Mouse (Mus musculus) embryonic facial prominence, embryonic 11.5 days (tissue): Measurements from ENCODE around the gene Chpf. TPM values are rescaled to one million over a fixed set of nuclear protein-coding genes. Genes with fewer than 3 reads are reported as not detected.

ENCODE experiments used
- ATAC-seq: fragments of 200-750 bp; cut with Nextera tagmentation; replicated peaks from 2 replicates; pipeline ENCODE4 v1.8.0; 2017; ENCODE audit warnings: low read depth; ENCODE audit not compliant: insufficient number of reproducible peaks, low FRiP score, low TSS enrichment
- DNase-seq: peaks from one replicate; pipeline ENCODE4 v3.0.0-alpha.2; 2015; ENCODE audit warnings: low spot score
- H3K27ac ChIP-seq: fragments of 300-500 bp; sonication (generic); replicated peaks from 2 replicates; pipeline ENCODE4 v1.5.1; 2014; ENCODE audit warnings: mild to moderate bottlenecking, low read depth, low read length, control low read depth
- H3K27me3 ChIP-seq: fragments of 300-500 bp; sonication (generic); 2 replicates; pipeline ENCODE4 v1.6.1; 2014; ENCODE audit warnings: mild to moderate bottlenecking, low read length, moderate library complexity, mixed read lengths; ENCODE audit not compliant: control insufficient read depth, insufficient read depth
- H3K36me3 ChIP-seq: fragments of 300-500 bp; sonication (generic); replicated peaks from 2 replicates; pipeline ENCODE4 v1.6.1; 2014; ENCODE audit warnings: low read depth, mild to moderate bottlenecking, low read length, moderate library complexity, mixed read lengths; ENCODE audit not compliant: control insufficient read depth, insufficient read depth
- H3K4me1 ChIP-seq: fragments of 300-500 bp; sonication (generic); 2 replicates; pipeline ENCODE4 v1.6.1; 2014; ENCODE audit warnings: low read length, mixed read lengths; ENCODE audit not compliant: control insufficient read depth, insufficient read depth
- H3K4me2 ChIP-seq: fragments of 300-500 bp; sonication (generic); 2 replicates; pipeline ENCODE4 v1.6.1; 2014; ENCODE audit warnings: low read depth, mild to moderate bottlenecking, control low read depth, low read length, moderate library complexity
- H3K4me3 ChIP-seq: fragments of 300-500 bp; sonication (generic); 2 replicates; pipeline ENCODE4 v1.5.1; 2014; ENCODE audit warnings: low read depth, low read length, control low read depth
- H3K9ac ChIP-seq: fragments of 300-500 bp; sonication (generic); replicated peaks from 2 replicates; pipeline ENCODE4 v1.6.1; 2014; ENCODE audit warnings: mild to moderate bottlenecking, control low read depth, low read length
- H3K9me3 ChIP-seq: fragments of 300-500 bp; sonication (generic); replicated peaks from 2 replicates; pipeline ENCODE4 v1.6.1; 2016; ENCODE audit warnings: mild to moderate bottlenecking, low read length, inconsistent platforms, mixed read lengths; ENCODE audit not compliant: control insufficient read depth
- WGBS: fragments of 180-500 bp; shearing (Covaris S2); extraction: QIAGEN DNeasy Blood & Tissue Kit; methylation state at CpG from one replicate; pipeline ENCODE4 v1.1.7; 2014; 5-methylcytosine and 5-hydroxymethylcytosine counted together
- polyA plus RNA-seq: library from polyadenylated mRNA; unstranded; fragments of >200 nt; fragmentation: Nextera tagmentation; extraction: Ambion mirVana; gene quantifications from 2 replicates; pipeline ENCODE4 v1.2.1, GENCODE M21; 2014

Chpf gene
- polyA plus RNA-seq, 1 experiment from 2014 or later: 14.6 TPM

DNA sequence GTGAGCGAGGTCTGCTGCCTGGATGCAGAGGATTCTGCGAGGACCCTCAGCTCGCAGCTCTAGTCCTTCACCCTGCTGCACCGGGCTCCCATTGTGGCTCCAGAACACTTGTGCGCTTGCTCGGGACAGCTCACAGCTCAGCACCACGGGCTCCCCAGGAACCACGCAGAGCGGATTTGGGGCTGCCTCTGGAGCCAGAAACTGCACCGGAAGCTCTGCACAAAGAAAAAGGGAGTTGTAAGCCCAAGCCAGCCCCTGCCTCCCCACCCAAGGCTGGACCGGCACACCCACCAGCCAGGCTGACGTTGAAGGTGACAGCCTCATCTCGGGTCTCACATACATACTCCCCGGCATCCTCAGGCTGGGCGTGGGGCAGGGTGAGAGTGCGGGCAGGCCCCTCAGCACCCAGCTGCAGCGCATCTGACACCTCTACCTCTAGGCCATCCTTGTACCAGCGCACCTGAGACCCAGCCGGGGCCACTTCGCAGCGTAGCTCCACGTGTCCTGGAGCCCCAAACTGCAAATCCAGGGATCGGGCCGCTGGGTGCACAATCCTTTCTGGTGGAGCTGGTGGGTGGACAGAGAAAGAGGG is 13.6 kb upstream of the Chpf start:
- Histone ChIP-seq H3K27me3 (0 out of 2 replicates have a peak, but pooled peaks cover 2% of the 10 kb centered on the region), H3K4me3 (no peak overlapping the region), H3K27ac (no peak overlapping the region), H3K9ac (no peak overlapping the region), H3K36me3 (peaks cover under 1% of the 10 kb centered on the region; the same call in 1 of the 2 replicates), H3K9me3 (no peaks in the 10 kb centered on the region), H3K4me1 (no peaks in the 10 kb centered on the region; the same call in 1 of the 2 replicates), H3K4me2 (no peak overlapping the region)
- no peak for ATAC-seq
- WGBS: 39% methylated on average over 24 of the region's 24 CpGs
- no peak for DNase-seq

DNA sequence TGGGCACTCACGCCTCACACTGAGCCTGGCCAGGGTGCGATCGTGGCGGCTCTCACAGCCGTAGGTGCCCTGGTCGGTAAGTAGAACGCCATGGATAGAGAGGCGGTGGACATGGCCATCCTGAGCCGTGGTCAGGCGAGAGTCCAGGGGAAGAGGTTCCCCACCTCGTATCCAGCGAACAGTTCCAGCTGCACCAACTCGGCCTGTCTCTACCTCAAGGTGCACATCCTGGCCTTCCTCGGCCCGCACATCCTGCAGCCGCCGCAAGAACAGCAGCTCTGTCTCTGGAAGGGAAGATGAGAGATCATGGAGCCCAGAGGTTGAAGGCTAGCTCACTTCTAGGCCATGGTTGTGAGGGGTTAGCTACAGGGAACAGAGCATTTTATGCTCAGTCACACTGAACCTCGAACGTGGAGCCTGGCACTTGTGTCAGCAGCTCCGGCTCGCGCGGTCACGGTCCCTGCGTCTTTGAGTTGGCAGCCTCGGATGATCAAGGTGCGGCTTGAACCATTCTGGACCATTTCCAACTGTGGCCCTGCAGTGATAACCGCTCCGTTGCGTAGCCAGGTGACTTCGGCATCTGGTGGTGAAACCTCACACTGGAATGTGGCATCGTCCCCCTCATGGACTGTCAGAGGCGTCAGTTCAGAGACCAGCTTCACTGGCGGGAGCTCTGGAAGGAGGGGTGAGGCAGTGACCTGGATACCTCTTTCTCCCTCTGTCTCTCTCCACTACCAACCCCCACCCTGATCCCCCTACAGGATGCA is 11.9 kb upstream of the Chpf start:
- 83% methylated on average over 34 of the region's 34 CpGs for WGBS
- peaks cover 11% of the 10 kb centered on the region for H3K27me3 ChIP-seq

DNA sequence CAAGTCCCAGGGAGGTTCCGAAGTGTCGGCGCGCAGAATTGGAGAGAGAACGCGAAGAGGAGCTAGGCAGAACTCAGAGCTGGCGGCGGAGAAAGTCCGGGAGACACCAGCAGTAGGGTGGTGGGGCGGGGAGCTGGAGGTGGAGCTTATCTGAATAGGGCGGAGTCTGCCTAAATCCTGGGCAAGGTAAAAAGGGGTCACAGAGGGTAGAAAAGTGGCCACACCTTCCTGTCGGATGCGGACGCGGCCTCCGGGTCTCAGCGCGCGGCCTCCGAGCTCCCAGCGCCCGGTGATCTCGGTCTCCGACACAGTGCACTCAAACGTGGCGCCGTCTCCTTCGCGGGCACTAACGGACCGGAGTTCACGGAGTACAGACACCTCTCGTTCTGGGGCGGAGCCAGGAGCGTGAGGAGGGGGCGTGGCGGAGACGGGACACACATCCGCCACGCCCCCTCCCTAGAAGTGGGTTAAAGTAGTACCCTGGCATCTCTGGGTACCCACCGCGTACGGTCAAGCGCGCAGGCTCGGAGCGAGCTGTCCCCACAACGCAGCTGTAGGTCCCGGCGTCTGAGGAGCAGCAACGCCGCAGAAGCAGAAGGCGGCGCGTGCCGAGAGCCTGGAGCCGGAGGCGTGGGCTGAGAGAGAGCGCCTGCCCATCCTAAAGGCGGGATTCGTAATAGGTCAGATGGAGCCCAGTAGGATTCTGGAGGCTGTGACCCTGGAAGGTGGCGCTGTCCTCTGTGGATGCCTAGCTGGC is 8.5 kb upstream of the Chpf start:
- peak; percentile 83 for DNase-seq
- Histone ChIP-seq H3K36me3 (no peaks in the 10 kb centered on the region; the same call in 1 of the 2 replicates), H3K4me2 (peak overlapping the region; percentile 81), H3K9ac (peak overlapping the region; percentile 29), H3K9me3 (no peaks in the 10 kb centered on the region), H3K4me1 (peaks cover 5% of the 10 kb centered on the region; the same call in 1 of the 2 replicates), H3K4me3 (peak overlapping the region; percentile 48), H3K27me3 (peaks cover 25% of the 10 kb centered on the region), H3K27ac (no peak overlapping the region)
- under 1% methylated on average over 62 of the region's 62 CpGs for WGBS
- ATAC-seq: peak; percentile 44

More for the DNA sequence above, 11.9 kb upstream of the Chpf start:
- Histone ChIP-seq H3K27ac (no peak overlapping the region), H3K4me3 (no peak overlapping the region), H3K36me3 (no peaks in the 10 kb centered on the region; the same call in 1 of the 2 replicates), H3K9ac (no peak overlapping the region), H3K4me2 (no peak overlapping the region), H3K9me3 (no peaks in the 10 kb centered on the region), H3K4me1 (peaks cover 5% of the 10 kb centered on the region; the same call in 1 of the 2 replicates)
- DNase-seq: no peak
- ATAC-seq: no peak

DNA sequence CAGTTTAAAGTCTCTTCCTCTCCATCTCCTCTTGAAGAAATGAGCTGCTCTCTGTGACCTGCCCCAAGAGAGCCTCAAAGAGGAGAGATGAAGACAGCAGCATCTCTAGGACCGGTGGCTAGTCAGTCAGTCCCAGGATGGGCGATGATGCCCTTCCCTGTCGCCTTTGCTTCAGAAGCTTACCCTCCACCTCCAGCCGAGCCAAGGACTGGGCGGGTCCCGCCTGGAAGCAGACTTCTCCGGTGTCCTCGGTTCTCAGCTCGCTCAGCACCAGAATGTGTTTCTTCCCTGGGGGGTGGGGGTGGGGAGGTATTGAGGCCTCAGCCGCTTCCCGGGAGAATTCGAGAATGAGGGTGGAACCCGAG is 7.9 kb upstream of the Chpf start:
- Histone ChIP-seq H3K27me3 (peaks cover 29% of the 10 kb centered on the region), H3K27ac (no peak overlapping the region), H3K9ac (peak overlapping the region; percentile 29; the same call in 1 of the 2 replicates), H3K36me3 (no peaks in the 10 kb centered on the region; the same call in 1 of the 2 replicates), H3K9me3 (no peaks in the 10 kb centered on the region), H3K4me1 (peaks cover 5% of the 10 kb centered on the region; the same call in 1 of the 2 replicates), H3K4me2 (peak overlapping the region; percentile 81), H3K4me3 (peak overlapping the region; percentile 48)
- ATAC-seq: peak; percentile 6; the same call in 1 of the 2 replicates
- no peak for DNase-seq
- under 1% methylated on average over 13 of the region's 13 CpGs for WGBS

DNA sequence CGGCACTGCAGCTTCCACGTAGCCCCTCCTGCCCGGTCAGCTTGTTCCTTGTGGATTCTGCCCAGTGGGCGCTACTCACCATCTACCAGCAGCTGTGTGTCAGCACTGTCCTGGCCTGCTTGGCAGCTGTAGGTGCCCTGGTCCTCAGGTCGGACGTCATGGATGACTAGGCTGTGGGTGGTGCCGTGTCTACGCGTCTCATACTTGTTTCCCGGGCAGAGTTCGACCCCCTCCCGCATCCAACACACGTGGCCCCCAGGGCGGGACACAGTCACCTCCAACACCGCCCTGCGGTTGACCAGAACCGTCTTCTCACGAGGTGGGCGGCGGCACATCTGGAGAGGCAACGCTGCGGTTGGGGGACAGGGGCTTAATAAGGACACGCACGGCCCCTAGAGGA is 7.5 kb upstream of the Chpf start:
- no peak overlapping the region for H3K9ac ChIP-seq

DNA sequence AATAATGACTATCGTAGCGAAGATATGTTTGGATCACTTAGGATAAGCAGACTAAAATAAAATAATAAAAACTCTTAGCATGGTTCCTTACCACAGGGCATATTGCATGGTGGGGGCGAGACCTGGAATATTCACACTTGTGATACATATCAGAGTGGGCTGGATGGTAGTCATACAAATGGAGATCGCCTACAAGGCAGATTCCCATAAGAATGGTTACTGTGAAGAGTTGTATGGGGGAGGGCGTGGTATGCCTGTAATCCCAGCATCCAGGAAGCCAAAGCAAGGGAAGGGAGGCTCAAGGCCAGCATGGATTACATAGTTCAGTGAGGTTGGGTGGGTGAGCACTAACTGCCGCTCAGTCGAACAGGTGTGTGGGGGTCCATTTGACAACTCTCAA is 1.6 kb upstream of the Chpf start:
- WGBS: 83% methylated on average over 7 of the region's 7 CpGs
- Histone ChIP-seq H3K4me2 (no peak overlapping the region), H3K27me3 (peaks cover 19% of the 10 kb centered on the region), H3K4me1 (peaks cover 5% of the 10 kb centered on the region; the same call in 1 of the 2 replicates), H3K27ac (no peak overlapping the region), H3K9ac (no peak overlapping the region), H3K4me3 (no peak overlapping the region), H3K9me3 (no peaks in the 10 kb centered on the region), H3K36me3 (peaks cover 5% of the 10 kb centered on the region; the same call in 1 of the 2 replicates)
- no peak for DNase-seq
- no peak for ATAC-seq

More for the DNA sequence above, 7.5 kb upstream of the Chpf start:
- H3K4me1 ChIP-seq: peaks cover 5% of the 10 kb centered on the region; the same call in 1 of the 2 replicates
- peaks cover 29% of the 10 kb centered on the region for H3K27me3 ChIP-seq
- H3K4me2 ChIP-seq: peak overlapping the region; percentile 81; the same call in 1 of the 2 replicates
- no peak for DNase-seq
- no peaks in the 10 kb centered on the region; the same call in 1 of the 2 replicates for H3K36me3 ChIP-seq
- H3K27ac ChIP-seq: no peak overlapping the region
- H3K4me3 ChIP-seq: no peak overlapping the region; the same call in 1 of the 2 replicates
- ATAC-seq: 0 out of 2 replicates have a peak, but pooled peaks have one; percentile 11
- WGBS: 4% methylated on average over 24 of the region's 24 CpGs
- no peaks in the 10 kb centered on the region for H3K9me3 ChIP-seq

DNA sequence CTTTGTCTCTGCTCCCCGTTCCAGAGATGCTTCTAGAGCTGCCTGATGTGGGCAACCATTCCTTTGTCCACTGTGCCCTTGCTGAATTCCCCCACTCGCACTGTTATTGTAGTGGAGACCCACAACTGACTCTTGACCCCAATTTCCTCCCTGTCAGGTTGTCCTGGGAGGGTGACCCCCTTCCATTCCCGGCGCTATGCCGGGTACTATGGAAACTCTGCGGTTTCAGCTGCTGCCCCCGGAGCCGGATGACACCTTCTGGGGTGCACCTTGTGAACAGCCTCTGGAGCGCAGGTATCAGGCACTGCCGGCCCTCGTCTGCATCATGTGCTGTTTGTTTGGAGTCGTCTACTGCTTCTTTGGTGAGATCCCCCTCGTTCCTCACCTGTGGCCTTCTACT is 929 bp upstream of the Chpf start:
- H3K27me3 ChIP-seq: peaks cover 12% of the 10 kb centered on the region; the same call in 1 of the 2 replicates
- H3K4me3 ChIP-seq: peak overlapping the region; percentile 76
- no peak for ATAC-seq
- peaks cover 12% of the 10 kb centered on the region for H3K36me3 ChIP-seq
- peak overlapping the region; percentile 71 for H3K4me2 ChIP-seq
- H3K9ac ChIP-seq: no peak overlapping the region
- whole genome bisulfite sequencing: 14% methylated on average over 13 of the region's 13 CpGs
- DNase-seq: no peak
- peaks cover 5% of the 10 kb centered on the region; the same call in 1 of the 2 replicates for H3K4me1 ChIP-seq
- H3K27ac ChIP-seq: no peak overlapping the region
- H3K9me3 ChIP-seq: no peaks in the 10 kb centered on the region
